Mouse (Mus musculus) thymus, adult 18-20 months (tissue): ENCODE data around the gene Rbfox2.
"Not testable (repeated sequence)": the region's sequence is repeated elsewhere in the genome, so short reads cannot be mapped to it uniquely, and the experiment has no call there.

Source experiments
- DNase-seq, 2 experiments: peaks; one replicate each; pipeline ENCODE4 v3.0.0; 2022; ENCODE audit warnings: mixed read lengths in 2 of 2

Gene Rbfox2

DNA sequence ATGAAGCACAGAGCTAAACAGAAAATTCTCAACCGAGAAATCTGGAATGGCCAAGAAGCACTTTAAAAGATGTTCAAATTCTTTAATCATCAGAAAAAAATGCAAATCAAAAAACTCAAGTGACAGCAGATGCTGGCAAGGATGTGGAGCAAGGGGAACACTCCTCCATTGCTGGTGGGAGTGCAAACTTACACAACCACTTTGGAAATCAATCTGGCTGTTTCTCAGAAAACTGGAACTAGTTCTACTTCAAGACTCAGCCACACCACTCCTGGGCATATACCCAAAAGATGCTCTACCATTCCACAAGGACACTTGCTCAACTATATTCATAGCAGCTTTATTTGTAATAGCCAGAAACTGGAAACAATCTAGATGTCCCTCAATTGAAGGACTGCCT is 37.3 kb downstream of the Rbfox2 start:
- DNase-seq: not testable (repeated sequence)

- no peak for DNase-seq
Observed at GRCm38 (mm10) chr15:77268415-77268814, 38.4 kb downstream of the Rbfox2 start.

DNA sequence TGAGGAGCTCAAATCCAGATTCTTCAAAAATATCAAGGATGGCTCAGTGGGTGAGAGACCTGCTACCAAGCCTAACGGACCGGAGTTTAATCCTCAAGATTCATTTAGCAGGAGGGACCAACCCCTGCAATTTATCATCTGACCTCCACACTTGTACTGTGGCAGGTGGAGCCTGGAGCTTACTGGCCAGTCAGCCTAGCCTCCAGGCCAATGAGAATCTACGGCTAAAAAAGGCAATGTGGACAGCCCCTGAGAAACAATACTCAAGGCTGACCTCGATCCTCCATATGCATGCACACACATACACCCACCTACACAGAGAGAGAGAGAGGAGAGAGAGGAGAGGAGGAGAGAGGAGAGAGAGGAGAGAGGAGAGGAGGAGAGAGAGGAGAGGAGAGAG is 41.5 kb downstream of the Rbfox2 start:
- no peak for DNase-seq

DNA sequence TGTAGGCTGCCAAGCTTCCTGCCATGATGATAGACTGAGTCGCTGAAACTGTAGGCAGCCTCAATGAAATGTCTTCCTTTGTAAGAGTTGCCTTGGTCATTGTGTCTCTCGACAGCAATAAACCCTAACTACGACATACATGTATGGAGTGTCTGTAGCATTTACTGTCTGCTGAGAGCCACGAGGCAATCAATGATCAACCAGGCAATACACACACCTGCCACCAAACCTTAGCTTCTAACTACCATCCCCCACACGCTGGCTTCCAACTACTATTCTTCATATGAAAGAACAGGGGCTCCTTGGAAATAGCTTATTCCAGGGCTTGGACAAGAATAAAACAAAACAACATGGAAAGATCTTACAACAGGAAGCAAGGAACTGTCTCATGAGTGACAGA is 42.5 kb downstream of the Rbfox2 start:
- DNase-seq: no peak

DNA sequence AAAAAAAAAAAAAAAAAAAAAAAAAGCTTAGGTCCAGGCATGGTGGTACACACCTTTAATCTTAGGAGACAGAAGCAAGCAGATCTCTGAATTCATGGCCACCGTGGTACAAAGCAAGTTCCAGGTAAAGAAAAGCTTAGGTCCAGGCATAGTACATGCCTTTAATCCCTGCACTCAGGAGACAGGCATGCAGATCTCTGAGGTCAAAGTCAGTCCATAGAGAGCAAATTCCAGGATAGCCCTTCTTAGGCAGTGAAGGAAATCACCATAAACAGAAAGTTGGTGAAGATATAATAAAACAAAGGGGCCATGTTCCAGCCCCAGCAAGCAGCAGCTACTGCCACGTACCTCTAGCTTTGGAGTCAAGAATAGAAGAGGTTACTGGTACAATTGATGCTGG is 44.0 kb downstream of the Rbfox2 start:
- no peak for DNase-seq

- no peak for DNase-seq
Observed at GRCm38 (mm10) chr15:77257437-77258229, 49.2 kb downstream of the Rbfox2 start.

DNA sequence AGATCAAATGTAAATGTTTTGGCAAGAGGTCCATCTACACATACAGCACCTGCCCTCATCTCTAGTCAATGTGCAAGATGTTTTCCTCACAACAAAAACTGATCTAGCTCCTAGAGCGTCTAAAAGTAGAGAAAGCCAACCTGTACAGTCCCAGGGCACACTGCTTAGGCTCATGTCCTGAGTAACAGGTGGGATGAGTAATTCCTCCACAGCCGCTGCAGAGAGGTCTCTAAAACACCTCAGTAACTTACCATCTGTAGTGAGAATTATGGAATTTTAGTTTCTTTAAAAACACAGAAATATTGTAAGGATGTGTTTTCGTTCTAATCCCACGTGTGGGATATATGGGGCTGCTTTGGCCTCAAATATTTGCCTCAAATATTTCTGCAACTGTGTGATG is 50.0 kb downstream of the Rbfox2 start:
- no peak for DNase-seq

DNA sequence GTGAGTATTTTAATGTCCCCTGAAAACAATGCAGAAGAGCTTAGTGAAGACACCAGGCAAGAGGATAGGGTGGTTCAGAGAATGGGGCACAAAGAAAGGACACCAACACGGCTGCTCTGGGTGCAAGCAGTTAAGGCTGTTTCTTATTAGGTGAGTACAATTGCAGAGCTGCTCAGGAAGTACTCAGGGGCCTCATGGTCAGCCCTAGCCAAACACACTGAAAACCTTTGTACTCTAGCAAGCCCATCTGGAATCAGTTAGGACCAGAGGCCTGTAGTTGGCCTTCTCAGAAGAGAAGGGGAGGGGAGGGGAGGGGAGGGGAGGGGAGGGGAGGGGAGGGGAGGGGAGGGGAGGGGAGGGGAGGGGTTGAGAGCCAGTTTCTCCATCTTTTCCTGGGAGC is 52.2 kb downstream of the Rbfox2 start:
- DNase-seq: no peak

GRCm38 (mm10) chr15:77254128-77254527 is 52.7 kb downstream of the Rbfox2 start:
- no peak for DNase-seq

GRCm38 (mm10) chr15:77251706-77252105 is 55.1 kb downstream of the Rbfox2 start:
- no peak for DNase-seq

DNA sequence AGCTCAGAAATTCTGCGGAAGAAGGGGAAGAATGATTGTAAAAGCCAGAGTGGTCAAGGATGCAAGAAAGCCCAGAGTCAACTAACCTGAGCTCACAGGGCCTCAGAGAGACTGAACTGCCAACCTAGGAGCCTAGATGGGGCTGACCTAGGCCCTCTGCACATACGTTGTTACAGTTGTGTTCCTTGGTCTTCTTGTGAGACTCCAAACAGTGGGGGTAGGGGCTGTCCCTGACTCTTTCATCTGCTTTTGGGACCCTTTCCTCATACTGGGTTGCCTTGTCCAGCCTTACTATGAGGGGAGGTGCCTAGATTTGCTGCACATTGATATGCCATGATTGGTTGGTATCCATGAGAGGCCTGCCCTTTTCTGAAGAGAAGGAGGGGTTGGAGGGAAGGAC is 56.0 kb downstream of the Rbfox2 start:
- no peak for DNase-seq

GRCm38 (mm10) chr15:77249421-77249820 is 57.4 kb downstream of the Rbfox2 start:
- no peak for DNase-seq

DNA sequence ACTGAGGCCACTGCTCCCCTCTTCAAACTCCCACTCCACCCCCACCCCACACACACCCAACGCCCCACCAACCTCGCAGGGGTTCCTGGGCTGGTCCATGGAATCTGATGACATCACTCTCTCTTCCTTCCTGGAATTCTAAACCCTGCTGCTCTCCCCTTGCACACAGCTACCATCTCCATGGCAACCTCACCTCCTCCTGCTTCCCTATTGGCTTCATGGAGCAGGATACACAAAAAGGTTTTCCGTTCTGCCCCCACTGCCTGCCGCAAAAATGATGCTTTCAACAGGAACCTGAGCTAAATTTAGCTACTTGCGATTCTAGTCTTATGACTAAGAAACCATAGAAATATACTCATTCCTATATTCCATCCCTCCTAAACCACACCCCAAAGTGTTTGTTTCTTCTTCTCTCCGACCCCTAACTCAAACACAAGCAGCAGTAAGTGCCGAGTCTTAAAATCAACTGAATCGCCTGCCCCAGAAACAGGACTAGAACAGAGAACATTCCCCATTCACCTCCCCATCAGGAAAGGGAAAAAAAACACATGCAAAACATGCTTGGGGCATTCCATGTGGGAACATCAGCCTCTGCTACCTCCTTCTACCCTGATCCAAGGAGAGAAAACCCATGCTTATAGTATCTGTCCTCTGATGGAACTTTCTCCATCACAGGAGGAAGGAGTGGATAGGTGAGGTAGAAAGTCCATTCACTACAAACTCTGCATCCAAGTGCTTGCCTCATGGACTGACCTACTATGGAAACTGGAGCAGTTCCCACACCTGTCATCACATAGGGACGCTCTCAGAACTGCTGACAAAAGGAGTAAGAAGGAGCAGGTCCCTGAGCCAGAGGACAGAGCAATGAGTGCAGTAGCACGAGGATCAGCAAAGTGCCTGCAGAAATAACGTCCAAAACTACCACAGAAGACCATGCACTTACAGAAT is 61.1 kb downstream of the Rbfox2 start:
- no peak for DNase-seq

DNA sequence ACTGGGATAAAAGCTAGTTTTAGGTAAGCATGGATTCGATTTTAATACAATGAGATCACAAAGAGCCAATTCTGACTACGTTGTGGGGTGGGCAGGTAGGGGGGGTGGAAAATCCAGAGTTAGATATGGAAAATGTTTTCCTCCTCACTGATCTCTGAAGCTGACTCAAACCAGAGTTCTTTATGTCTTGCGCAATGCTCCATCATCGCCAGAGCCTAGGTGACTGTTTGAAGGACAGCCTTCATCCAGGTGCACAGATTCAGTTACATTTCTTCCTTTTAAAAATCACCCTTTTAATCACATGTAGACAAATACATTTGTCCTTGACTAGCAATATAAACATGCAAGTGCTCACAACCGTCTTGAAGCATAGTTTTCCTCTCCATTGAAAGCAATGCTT is 62.2 kb downstream of the Rbfox2 start:
- DNase-seq: no peak

- DNase-seq: no peak
Observed at GRCm38 (mm10) chr15:77243876-77244560, 62.8 kb downstream of the Rbfox2 start.

DNA sequence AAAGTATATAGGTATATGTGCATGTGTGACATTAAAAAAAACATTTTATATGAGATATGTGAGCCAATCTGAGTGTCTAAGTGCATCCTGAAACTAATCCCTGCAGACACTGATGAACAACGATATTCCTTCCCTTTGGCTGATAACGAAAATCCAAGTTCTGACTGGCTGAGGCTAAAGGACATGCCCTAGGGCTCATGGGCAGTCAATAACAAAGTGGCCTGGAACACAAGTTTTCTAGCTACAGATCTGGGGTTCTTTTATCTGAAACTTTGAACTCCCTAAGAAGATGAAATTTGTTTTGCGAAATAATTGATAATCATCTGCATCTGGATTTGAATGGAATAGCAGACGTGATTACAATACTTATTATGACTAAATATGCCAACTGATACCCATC is 66.2 kb downstream of the Rbfox2 start:
- DNase-seq: no peak

DNA sequence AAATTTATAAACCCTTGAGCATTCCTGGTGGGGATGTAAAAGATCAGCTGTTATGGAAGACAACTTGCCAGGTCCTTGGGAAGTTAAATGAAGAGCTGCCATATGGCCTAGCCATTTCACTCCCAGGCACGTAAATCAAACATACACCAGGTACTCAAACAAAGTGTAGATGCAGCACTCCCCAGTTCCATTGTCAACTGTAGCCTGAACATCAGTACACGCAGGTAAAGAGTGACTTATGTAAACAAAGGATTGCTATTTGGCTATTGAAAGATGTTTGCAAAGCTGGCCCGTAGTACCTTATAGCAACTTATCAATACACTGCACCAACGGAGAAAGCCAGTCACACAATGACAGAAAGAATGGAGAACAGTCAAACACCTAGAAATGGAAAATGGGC is 67.2 kb downstream of the Rbfox2 start:
- no peak for DNase-seq

DNA sequence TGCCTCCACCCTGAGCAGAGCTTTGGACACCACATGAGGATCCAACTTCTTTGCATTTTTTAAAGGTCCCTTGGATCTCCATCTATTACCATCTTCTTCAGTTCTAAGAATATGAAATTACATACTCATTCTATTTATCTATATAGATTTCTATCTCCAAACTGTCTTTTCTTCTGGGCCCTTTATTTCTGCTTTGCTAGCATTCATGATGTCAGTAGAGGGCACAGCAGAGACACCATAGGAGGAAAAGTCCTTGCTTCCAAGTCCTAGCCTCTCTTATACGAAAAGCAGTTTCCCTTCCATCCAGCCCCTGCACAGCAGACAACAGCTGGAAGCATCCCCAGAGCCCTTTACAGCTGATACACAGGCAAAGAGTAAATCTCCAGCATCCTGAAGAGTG is 69.1 kb downstream of the Rbfox2 start:
- no peak for DNase-seq

- DNase-seq: no peak
Observed at GRCm38 (mm10) chr15:77236055-77236567, 70.7 kb downstream of the Rbfox2 start.

DNA sequence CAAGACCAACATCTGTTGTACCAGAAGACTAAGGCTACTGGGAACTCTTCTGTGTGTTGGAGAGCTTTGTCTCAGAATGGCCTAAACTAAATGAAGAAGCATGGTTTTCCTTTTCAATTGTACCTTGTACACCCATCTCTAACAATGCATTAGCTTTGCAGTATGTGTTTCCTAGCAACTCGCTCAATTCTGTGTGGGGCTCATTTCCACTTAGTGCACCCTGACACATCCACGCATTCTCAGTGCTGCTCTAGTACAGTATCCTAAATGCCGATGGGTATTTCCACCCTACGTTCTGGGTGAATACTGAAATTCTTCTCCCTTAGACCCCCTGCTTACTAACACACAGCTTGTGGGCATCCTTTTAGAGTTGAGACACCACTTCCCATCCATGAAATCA is 71.3 kb downstream of the Rbfox2 start:
- no peak for DNase-seq

DNA sequence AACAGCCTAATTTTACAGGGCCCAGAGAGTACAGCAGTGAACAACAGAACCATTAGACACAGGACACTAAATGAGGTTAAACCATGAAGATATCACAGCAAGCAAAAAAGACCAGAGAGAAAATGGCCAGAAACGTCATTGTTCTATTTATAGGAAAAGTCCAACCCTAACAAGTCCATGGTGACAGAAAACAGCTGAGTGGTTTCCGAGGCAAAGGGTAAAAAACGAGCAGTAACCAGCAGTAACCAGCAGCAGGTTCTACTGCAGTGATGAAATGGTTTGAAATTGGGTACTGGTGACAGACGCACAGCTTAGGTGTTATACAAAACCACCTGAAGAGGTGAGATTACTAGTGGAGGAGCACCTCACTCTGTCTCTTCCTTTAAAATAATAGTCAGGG is 72.5 kb downstream of the Rbfox2 start:
- no peak for DNase-seq

- no peak for DNase-seq
Observed at GRCm38 (mm10) chr15:77230144-77230543, 76.7 kb downstream of the Rbfox2 start.

DNA sequence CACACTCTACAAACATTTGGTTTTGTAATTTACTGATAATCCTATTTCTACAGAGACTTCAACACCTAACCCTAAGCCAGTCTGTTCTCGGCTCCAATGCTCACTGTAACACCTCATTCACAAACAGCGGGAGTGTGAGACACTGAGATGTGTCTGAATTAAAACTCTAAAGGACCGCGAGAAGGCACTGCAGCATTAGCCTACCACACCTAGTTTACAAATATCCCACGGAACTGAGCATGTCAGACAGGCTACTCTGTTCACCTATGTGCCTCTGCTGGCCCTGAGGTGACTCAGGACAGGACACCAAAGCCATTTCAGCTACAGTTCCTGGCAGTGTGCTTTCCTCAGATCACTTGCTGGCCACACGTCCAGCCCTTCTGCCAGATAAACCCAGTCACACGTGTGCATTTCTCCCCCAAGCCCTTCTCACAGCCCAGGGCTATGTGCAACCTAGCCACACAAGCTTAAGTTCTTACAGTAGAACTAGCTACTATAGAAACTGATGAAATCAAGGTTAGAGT is 79.9 kb downstream of the Rbfox2 start:
- DNase-seq: no peak
